Mouse (Mus musculus) limb, embryonic 11.5 days (tissue): ENCODE data around the gene Ch25h. TPM values are rescaled to one million over a fixed set of nuclear protein-coding genes. Genes with fewer than 3 reads are reported as not detected.

Source experiments
- ATAC-seq: fragments of 200-750 bp; cut with Nextera tagmentation; 2 replicates; pipeline ENCODE4 v1.8.0; 2017; ENCODE audit warnings: low read depth; ENCODE audit not compliant: insufficient number of reproducible peaks, low FRiP score, low TSS enrichment
- DNase-seq: peaks from one replicate; pipeline ENCODE4 v3.0.0-alpha.2; 2015; ENCODE audit warnings: low spot score
- H3K27ac ChIP-seq: fragments of 300-500 bp; sonication (generic); replicated peaks from 2 replicates; pipeline ENCODE4 v1.5.1; 2014; ENCODE audit warnings: low read depth, mild to moderate bottlenecking, low read length
- H3K27me3 ChIP-seq: fragments of 300-500 bp; sonication (generic); 2 replicates; pipeline ENCODE4 v1.6.1; 2014; ENCODE audit warnings: mild to moderate bottlenecking, low read length, mixed read lengths; ENCODE audit not compliant: control insufficient read depth, insufficient read depth
- H3K36me3 ChIP-seq: fragments of 300-500 bp; sonication (generic); 2 replicates; pipeline ENCODE4 v1.6.1; 2014; ENCODE audit warnings: mild to moderate bottlenecking, low read length, moderate library complexity, mixed read lengths; ENCODE audit not compliant: control insufficient read depth, insufficient read depth
- H3K4me1 ChIP-seq: fragments of 300-500 bp; sonication (generic); 2 replicates; pipeline ENCODE4 v1.6.1; 2014; ENCODE audit warnings: low read length, mixed read lengths; ENCODE audit not compliant: control insufficient read depth, insufficient read depth
- H3K4me2 ChIP-seq: fragments of 300-500 bp; sonication (generic); 2 replicates; pipeline ENCODE4 v1.6.1; 2014; ENCODE audit warnings: low read depth, mild to moderate bottlenecking, moderate library complexity; ENCODE audit not compliant: severe bottlenecking
- H3K4me3 ChIP-seq: fragments of 300-500 bp; sonication (generic); 2 replicates; pipeline ENCODE4 v1.5.1; 2014; ENCODE audit warnings: low read depth, low read length
- H3K9ac ChIP-seq: fragments of 300-500 bp; sonication (generic); 2 replicates; pipeline ENCODE4 v1.6.1; 2014; ENCODE audit warnings: mild to moderate bottlenecking, low read length
- H3K9me3 ChIP-seq: fragments of 300-500 bp; sonication (generic); 2 replicates; pipeline ENCODE4 v1.6.1; 2016; ENCODE audit warnings: low read length; ENCODE audit not compliant: control insufficient read depth
- WGBS: fragments of 180-500 bp; shearing (Covaris S2); extraction: QIAGEN DNeasy Blood & Tissue Kit; methylation state at CpG from one replicate; pipeline ENCODE4 v1.1.7; 2014; 5-methylcytosine and 5-hydroxymethylcytosine counted together
- polyA plus RNA-seq: library from polyadenylated mRNA; unstranded; fragments of >200 nt; fragmentation: Nextera tagmentation; extraction: Ambion mirVana; gene quantifications from 2 replicates; pipeline ENCODE4 v1.2.1, GENCODE M21; 2014

The Ch25h gene
- polyA plus RNA-seq, 1 experiment from 2014 or later: 2.7 TPM

DNA sequence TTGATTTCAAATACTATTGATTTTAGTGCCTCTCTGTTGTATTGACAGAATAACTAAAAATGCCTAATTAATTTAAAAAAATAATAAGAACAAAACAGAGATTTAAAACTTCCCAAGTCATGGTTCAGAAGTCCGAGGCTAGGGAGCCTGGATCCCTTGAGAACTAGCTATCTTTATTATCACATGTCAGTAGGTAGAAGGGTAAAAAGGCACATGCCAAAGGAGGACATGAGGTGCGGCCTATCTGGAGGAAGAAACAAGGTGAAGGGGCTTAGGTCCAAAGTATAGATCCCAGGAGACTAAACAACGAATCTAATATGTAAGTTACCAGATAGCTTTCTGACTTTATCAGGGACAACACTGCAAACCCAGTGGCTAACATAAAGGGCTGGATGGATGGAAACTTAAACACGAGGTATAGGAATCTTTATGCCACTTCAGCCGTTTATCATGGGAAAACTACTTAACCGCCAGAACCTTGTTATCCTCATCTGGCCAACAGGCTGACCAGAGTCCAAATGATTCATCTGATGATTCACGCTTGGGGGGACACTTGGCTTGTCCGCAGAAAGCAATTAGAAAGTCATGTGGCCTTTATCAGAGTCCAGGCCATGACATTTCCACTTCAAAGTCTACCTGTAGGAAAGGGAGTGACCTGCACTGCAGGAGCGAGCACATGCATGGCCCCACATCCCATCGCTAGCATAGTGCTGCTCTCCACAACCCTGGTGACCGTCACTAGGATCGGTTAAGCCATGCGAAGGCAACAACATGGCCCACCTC is 43.0 kb upstream of the Ch25h start:
- no peaks in the 10 kb centered on the region for H3K9me3 ChIP-seq
- no peak overlapping the region for H3K4me2 ChIP-seq
- 90% methylated on average over 13 of the region's 13 CpGs for WGBS
- H3K36me3 ChIP-seq: no peaks in the 10 kb centered on the region
- ATAC-seq (no peak), DNase-seq (no peak)
- no peak overlapping the region for H3K27ac ChIP-seq
- H3K27me3 ChIP-seq: no peaks in the 10 kb centered on the region
- H3K4me3 ChIP-seq: no peak overlapping the region
- H3K4me1 ChIP-seq: no peaks in the 10 kb centered on the region
- no peak overlapping the region for H3K9ac ChIP-seq

DNA sequence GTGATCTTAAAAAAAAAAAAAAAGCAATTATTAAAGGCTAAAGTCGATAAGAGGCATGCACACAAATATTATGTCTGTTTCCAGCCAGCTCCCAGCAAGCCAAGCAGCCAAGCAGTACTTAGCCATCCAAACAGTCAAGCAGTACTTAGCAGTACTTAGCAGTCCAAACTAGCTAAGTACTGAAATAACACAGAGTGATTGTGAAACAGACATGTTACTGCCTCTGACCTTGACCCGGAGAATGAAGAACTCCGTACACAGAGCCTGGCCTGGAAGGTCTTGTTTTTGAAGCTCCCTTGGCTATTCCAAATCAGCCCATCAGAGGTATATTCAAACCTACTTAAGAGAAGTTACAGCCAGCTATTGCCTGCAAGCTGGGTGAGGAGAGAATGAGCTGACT is 42.2 kb upstream of the Ch25h start:
- no peaks in the 10 kb centered on the region for H3K9me3 ChIP-seq
- DNase-seq: no peak
- no peak overlapping the region for H3K9ac ChIP-seq
- H3K4me3 ChIP-seq: no peak overlapping the region
- 90% methylated on average over 3 of the region's 3 CpGs for WGBS
- H3K27ac ChIP-seq: no peak overlapping the region
- no peaks in the 10 kb centered on the region for H3K4me1 ChIP-seq
- H3K36me3 ChIP-seq: no peaks in the 10 kb centered on the region
- no peaks in the 10 kb centered on the region for H3K27me3 ChIP-seq
- H3K4me2 ChIP-seq: no peak overlapping the region
- no peak for ATAC-seq

DNA sequence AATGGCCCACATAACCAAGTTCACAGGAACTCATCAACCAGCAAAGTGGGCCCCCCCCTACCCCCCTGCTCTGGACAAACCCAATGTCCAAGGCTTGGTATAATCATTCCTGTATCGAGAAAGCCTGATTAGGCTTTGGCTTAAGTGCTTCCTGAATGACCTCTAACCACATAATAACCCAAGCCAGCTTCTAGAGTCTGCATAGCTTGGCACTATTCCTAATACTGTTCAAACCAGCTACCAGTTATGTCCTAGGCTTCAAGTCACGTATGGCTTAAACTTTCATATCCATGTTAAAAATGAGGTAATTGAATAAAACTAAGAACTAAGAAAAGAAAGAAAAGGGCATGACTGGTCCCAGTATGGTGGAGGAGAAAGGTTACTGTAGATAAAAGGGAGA is 41.4 kb upstream of the Ch25h start:
- H3K27me3 ChIP-seq: no peaks in the 10 kb centered on the region
- WGBS: 87% methylated on average over 2 of the region's 2 CpGs

DNA sequence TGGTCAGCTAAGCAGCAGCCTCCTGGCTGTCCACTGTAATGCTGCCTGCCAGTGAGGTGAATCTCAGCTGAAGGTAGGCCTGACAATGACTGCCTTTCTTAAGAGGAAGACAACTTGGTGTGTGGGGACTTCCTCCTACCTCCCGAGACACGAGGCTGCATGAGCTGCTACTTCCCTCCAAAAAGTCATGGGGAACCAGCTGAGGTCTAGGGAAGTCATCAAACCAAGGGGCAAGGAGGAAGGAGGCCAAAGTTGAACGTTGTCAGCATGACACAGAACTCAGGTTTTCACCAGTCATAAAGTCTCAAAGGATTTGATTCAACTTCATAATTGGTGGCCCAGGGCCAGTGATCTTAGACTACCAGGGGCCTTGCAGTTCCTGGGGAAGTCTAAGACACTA is 40.7 kb upstream of the Ch25h start:
- WGBS: 79% methylated on average over 3 of the region's 3 CpGs
- DNase-seq (no peak), ATAC-seq (no peak)

More for the DNA sequence above, 41.4 kb upstream of the Ch25h start:
- Histone ChIP-seq H3K27ac (no peak overlapping the region), H3K9me3 (no peaks in the 10 kb centered on the region), H3K9ac (no peak overlapping the region), H3K4me2 (no peak overlapping the region), H3K4me3 (no peak overlapping the region), H3K36me3 (no peaks in the 10 kb centered on the region), H3K4me1 (no peaks in the 10 kb centered on the region)
- no peak for ATAC-seq
- no peak for DNase-seq

DNA sequence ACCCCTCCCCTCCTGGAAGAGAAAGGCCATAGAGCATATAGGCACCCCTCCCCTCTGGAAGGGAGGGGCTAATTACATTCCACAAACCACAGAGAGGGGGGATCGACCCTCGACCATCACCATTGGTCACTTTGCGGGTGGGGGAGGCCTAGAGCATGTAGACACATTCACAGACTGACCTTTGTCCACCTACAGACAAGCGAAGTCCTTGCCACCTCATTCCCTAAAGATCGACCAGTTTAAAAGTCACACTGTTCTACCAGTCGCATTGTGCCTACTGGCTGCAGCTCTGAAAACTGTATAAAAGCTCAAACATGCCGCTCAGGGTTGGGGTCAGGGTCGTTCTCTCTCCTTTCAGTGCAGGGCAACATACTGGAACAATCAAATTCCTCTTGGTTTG is 36.6 kb upstream of the Ch25h start:
- Histone ChIP-seq H3K27ac (no peak overlapping the region), H3K4me2 (no peak overlapping the region), H3K36me3 (0 out of 2 replicates have a peak, but pooled peaks cover 3% of the 10 kb centered on the region), H3K4me3 (no peak overlapping the region), H3K9me3 (no peaks in the 10 kb centered on the region), H3K27me3 (no peaks in the 10 kb centered on the region), H3K4me1 (0 out of 2 replicates have a peak, but pooled peaks cover 4% of the 10 kb centered on the region), H3K9ac (no peak overlapping the region)
- ATAC-seq (no peak), DNase-seq (no peak)
- 70% methylated on average over 8 of the region's 8 CpGs for WGBS

More for the DNA sequence above, 40.7 kb upstream of the Ch25h start:
- Histone ChIP-seq H3K9ac (no peak overlapping the region), H3K4me1 (0 out of 2 replicates have a peak, but pooled peaks cover 4% of the 10 kb centered on the region), H3K4me2 (no peak overlapping the region), H3K4me3 (no peak overlapping the region), H3K27me3 (no peaks in the 10 kb centered on the region), H3K9me3 (no peaks in the 10 kb centered on the region), H3K36me3 (no peaks in the 10 kb centered on the region), H3K27ac (no peak overlapping the region)

DNA sequence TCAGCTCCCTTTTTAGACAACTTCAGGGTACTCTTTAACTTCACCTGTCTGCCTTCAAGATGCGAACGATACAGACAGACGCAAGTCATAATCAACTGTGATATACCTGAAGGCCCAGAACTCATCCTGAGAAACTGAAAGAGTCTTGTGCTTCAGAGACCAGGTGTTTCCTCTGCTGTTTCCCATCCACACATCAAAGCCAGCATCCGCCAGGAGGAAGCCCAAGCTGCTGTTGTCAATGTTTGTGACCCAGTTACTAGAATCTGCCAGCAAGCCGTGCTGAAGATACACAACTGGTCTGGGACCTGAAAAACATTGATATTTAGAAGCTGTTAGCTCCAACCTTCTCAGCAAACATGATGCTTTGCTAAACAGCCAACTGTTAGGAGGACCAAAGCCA is 35.8 kb upstream of the Ch25h start:
- no peak overlapping the region for H3K9ac ChIP-seq
- no peaks in the 10 kb centered on the region for H3K9me3 ChIP-seq
- 0 out of 2 replicates have a peak, but pooled peaks cover 4% of the 10 kb centered on the region for H3K4me1 ChIP-seq
- H3K27ac ChIP-seq: no peak overlapping the region
- ATAC-seq (no peak), DNase-seq (no peak)
- H3K4me2 ChIP-seq: no peak overlapping the region
- no peaks in the 10 kb centered on the region for H3K27me3 ChIP-seq
- no peak overlapping the region for H3K4me3 ChIP-seq
- H3K36me3 ChIP-seq: 0 out of 2 replicates have a peak, but pooled peaks cover 3% of the 10 kb centered on the region
- WGBS: 86% methylated on average over 5 of the region's 5 CpGs

DNA sequence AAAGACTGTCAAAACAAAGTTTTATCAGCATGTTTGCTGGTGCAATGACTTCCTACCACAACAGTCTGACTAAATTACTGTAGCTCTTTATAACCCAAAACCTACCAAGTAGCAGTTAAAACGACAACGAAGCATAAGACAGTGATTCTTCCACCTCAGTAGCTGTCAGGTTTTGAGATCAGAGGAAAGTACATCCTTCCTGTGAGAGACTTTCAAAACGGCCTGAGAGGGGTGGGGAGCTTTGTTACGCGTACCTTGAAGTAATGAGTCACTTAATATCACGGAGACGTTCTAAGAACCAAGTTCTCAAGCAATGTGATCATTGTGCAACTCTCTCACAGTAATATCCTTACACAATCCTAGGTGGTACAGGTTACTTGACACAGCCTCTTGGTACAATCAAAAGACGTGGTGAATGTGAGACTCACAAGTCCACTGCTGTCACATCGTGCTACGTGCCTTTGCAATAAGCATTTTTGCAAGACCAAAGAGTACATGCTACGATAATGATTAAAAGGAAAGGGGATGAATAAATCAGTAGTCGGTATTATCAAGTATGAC is 30.3 kb upstream of the Ch25h start:
- Histone ChIP-seq H3K27me3 (no peaks in the 10 kb centered on the region), H3K36me3 (0 out of 2 replicates have a peak, but pooled peaks cover 3% of the 10 kb centered on the region), H3K4me2 (no peak overlapping the region), H3K4me1 (no peaks in the 10 kb centered on the region), H3K27ac (no peak overlapping the region), H3K9me3 (no peaks in the 10 kb centered on the region), H3K4me3 (no peak overlapping the region), H3K9ac (no peak overlapping the region)
- WGBS: 90% methylated on average over 12 of the region's 12 CpGs
- ATAC-seq (no peak), DNase-seq (no peak)

DNA sequence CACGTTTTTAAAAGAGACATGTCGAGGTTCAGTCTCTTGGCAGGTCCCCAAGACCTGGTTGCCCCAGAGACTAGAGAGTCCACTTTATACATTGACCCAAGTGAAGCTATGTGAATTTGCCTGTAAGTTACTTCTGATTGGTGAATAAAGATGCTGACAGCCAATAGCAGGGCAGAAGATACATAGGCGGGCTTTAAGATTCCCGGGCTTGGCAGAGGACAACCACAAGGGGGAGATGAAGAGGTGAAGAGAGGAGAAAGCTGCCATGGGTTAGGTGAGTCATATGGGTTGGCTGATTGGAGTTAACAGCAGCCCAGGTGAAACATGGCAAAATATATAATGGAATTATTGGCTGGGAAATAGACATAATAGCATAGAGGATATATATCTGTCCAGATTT is 25.8 kb upstream of the Ch25h start:
- DNase-seq (peak; percentile 56), ATAC-seq (no peak)
- WGBS: 45% methylated on average over 4 of the region's 4 CpGs
- Histone ChIP-seq H3K4me3 (no peak overlapping the region), H3K27ac (no peak overlapping the region), H3K9ac (no peak overlapping the region), H3K27me3 (no peaks in the 10 kb centered on the region), H3K4me1 (no peaks in the 10 kb centered on the region), H3K36me3 (no peaks in the 10 kb centered on the region), H3K4me2 (no peak overlapping the region), H3K9me3 (no peaks in the 10 kb centered on the region)
